Mouse (Mus musculus) cerebral cortex, adult 2 months (tissue): ENCODE measurements around the gene Hist1h2bf.

Experiments used
- WGBS: fragments of 180-500 bp; shearing (Covaris S2); methylation state at CpG from one replicate; pipeline ENCODE4 v1.1.7; 2018; 5-methylcytosine and 5-hydroxymethylcytosine counted together

The Hist1h2bf gene

DNA sequence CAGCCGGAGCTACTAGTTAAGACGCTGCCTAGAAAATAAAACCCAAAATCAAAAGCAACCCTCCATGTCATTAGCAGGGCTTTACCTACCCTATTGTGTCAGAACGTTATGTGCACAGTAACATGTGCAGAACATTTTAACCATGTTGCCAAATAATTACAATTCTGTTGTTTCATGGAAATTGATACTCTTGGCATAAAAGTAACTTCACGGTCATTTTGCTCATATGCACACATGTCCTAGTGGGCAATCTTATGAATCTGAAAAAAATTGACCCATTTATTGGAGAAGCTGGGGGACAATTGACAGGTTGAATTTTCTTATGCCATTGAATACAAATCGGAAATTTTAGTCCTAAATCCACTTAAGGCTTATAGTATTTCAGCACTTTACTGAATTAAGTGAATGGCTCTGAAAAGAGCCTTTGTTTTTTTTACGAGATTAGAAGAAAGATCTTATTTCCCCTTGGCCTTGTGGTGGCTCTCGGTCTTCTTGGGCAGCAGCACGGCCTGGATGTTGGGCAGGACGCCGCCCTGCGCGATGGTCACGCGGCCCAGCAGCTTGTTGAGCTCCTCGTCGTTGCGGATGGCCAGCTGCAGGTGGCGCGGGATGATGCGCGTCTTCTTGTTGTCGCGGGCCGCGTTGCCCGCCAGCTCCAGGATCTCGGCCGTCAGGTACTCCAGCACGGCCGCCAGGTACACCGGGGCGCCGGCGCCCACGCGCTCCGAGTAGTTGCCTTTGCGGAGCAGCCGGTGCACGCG lies 3.6 kb downstream of the Hist1h2bf start:
- 2% methylated on average over 29 of the region's 41 CpGs for WGBS

DNA sequence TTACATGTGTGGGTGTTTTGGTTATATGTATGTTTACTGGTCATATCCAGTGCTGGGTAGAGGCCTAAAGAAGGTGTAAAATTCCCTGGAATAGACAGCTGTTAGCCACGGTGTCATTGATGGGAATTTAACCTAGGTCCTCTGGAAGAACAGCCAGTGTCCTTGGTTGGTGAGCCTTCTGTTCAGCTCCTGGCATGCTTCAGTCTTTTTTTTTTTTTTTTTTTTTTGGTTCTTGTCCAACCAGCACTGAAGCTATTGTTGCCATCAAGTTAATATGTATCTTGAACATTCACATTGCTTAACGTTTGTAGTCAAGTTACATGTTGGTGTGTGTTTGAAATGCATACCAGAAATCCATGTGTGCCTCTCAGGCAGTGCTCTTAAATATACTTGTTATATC lies 9.5 kb downstream of the Hist1h2bf start:
- 91% methylated on average over 2 of the region's 2 CpGs for WGBS

DNA sequence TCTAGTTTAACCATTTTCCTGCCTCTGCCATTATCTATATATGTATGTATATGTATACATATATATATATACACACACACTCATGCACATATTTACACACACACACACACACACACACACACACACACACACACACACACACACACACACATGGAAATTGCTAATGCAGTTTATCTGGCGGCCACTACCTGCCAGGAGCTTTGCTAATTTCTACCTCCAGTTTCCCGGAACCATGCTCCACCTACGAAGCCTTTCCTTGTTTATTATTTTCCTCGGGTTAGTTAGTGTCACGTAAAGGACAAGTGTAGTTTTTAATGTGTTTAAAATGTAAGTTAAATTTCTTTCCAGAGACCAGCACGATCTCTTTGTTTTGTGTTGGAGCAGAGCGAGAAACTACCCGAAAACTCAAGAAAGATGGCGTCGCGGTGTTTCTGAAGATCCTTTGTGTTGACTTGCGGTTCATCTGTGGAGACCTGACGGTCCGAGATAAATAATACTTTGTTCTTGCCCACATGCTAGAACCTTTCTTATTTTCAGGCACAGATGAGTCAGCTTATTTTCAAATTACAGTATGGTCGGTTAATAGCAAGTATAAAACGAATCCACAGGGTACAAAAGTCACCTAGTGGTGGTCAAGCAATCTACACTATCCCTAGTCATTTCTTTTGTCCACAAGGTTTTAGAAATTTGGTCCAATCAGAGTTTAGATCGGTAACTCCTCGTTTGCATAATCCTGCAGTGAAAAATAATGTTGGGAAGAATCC lies 11.1 kb downstream of the Hist1h2bf start:
- WGBS, result under 1% methylated on average over 18 of the region's 18 CpGs

DNA sequence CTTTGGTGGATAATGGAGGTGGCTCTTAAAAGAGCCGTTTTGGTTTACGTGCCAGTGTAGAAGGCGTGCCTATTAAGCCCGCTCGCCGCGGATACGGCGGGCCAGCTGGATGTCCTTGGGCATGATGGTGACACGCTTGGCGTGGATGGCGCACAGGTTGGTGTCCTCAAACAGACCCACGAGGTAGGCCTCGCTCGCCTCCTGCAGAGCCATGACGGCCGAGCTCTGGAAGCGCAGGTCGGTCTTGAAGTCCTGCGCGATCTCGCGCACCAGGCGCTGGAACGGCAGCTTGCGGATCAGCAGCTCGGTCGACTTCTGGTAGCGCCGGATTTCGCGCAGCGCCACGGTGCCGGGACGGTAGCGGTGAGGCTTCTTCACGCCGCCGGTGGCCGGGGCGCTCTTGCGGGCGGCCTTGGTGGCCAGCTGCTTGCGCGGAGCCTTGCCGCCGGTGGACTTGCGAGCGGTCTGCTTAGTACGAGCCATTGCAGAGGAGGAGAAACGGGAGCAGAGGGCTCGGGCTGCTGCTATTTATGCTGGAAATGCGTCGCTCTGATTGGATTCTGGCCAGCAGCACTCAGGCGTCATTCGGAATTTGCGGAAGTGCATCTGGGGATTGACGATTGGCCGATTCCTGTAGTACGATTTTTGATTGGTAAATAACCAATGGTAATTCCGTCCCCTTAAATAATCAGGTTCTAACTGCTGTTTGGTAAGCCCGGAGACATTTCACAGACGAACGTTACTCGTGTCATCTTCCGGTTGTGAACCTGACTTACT lies 11.9 kb downstream of the Hist1h2bf start, which contains the start of gene Hist1h3e:
Hist1h3e (minus strand) TSS at position 487 of the 777 bp plus-strand sequence.
- WGBS, result under 1% methylated on average over 58 of the region's 67 CpGs

DNA sequence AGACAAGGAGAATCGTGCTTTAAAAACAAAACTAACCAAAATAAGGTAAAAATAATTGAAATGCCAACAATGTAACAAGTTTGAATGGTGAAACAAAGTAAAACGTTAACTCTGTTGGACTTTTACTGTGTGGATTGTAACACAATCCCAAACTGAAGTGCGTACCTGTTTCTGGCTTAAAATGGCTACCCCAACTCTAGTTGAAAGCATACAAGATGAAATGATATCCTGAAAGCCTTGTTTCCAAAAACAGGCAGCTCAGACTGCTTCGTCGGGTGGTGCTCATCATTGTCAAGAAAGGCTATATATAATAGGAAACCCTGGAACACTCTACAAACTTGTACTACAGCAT lies 12.5 kb downstream of the Hist1h2bf start:
- WGBS, result 0% methylated on average over 2 of the region's 5 CpGs

GRCm38 (mm10) chr13:23560699-23561098 lies 13.3 kb downstream of the Hist1h2bf start:
- 18% methylated on average over 2 of the region's 2 CpGs for WGBS

DNA sequence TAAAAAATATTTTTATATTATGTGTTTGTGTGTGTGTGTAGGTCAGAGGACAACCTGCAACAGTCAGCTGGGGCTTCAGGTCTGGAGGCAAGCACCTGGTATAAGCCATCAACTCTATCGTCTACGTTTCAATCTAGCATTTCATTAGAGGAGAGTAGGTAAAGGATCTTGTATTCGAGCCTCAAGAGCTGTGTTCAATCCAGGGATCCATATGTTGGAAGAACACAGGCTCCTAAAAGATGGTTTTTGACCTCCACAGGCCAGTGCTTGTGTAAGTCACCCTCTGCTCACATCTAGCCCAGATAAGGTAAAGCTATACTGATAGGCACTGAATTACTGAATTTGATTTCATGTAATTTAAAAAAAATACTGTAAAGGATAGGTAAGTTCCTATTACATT lies 17.1 kb downstream of the Hist1h2bf start:
- WGBS, result 57% methylated on average over 3 of the region's 3 CpGs

GRCm38 (mm10) chr13:23555839-23556416 lies 18.1 kb downstream of the Hist1h2bf start:
- WGBS, result under 1% methylated on average over 18 of the region's 18 CpGs

DNA sequence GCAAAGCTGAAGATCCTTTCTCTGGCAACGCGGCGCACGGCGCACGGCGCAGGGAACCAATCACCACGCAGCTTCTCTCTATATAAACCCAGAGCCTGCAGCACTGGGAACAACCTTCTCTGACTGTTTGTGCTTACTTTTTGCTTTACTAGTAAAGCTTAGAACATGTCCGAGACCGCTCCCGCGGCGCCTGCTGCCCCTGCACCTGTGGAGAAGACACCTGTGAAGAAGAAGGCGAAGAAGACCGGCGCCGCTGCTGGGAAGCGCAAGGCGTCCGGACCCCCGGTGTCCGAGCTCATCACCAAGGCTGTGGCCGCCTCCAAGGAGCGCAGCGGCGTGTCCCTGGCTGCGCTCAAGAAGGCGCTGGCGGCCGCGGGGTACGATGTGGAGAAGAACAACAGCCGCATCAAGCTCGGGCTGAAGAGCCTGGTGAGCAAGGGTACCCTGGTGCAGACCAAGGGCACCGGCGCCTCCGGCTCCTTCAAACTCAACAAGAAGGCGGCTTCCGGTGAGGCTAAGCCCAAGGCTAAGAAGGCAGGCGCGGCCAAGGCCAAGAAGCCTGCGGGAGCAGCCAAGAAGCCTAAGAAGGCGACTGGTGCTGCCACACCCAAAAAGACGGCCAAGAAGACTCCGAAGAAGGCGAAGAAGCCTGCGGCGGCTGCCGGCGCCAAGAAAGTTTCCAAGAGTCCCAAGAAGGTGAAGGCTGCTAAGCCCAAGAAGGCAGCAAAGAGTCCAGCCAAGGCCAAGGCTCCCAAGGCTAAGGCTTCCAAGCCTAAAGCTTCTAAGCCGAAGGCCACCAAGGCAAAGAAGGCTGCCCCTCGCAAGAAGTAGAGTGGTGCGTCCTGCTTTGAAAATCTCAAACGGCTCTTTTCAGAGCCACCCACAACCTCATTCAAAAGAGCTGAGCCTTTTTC lies 18.8 kb downstream of the Hist1h2bf start:
- under 1% methylated on average over 54 of the region's 54 CpGs for WGBS

DNA sequence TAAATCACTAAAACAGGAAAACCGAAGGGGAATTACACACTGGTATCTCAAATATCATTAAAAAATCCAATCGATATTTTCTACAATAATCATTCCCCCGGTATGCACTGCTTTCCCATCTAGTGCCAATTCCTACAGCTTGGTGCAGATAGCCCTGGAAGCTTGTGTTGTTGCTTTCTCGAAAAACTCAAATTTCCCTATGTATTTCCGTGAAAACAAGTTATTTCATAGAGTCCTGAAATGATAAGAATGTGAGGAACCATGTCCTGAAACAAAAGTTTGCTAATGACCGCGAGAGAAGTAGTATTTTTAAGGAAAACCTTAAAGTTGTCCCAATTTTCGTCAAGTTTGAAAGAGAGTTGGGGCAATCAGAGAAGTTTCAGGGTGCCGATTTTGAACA lies 19.6 kb downstream of the Hist1h2bf start:
- WGBS, result 16% methylated on average over 9 of the region's 9 CpGs

DNA sequence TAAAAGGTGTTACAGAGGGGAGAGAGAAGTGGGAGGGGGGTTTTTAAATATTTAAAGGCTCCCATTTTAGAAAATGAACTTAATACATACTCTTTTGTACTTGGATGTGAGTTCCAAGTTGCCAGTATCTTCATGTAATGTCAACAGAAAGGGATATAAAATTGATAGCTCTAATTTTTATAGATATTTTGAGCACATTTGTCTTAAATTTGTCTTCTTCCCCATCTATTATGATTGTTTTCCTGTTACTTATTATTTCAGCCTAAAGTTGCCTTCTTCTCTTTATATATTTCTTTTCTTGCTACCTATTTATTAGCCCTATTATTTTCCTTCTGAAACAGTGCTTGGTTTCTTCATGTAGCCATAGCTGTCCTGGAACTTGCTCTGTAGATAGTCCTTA lies 21.0 kb downstream of the Hist1h2bf start, which contains the start of gene Hist1h1d:
Hist1h1d (plus strand) TSS at position 301 of the 400 bp plus-strand sequence.

DNA sequence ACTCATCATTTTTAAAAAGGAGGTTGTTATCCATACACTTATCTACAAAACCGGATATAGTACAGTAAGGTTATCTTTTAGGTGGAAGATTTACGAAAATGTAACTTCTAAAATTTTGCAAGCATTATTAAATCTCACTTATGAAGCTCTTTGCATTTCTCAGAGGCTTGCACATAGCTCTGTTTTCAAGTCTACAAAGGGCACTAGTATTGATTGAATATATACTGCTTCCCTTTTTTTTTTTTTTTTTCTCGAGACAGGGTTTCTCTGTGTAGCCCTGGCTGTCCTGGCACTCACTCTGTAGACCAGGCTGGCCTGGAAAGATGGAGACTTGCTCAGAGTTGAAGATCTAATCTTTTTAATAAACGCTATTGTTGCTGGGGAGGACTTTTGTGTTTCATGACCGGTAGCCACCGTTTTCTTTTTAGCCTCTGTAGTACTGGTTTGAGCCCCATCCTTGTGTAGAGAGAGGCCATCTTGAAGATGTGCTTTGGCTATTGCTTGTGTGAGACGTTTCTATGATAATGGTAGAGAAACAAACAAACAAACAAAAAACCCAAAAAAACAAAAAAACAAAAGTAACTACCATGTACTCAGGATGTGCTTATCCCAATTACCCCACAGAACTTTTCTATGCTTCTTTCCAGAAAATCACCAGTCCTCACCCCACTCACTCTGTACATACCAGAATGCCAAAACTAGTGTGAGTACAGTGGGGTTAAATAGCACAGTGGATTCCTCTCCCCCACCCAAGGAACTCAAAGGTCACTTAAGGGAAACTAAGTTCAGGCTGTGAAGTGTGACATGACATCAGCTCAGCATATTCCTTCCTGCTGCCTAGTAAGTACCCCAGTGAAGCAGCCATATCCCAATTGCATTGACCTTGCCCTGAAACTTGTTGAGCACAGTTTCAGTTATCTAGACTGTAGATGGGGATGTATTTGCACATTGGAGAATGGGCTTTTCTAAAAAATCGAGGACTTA lies 21.8 kb downstream of the Hist1h2bf start:
- 43% methylated on average over 8 of the region's 8 CpGs for WGBS

GRCm38 (mm10) chr13:23551146-23551834 lies 22.7 kb downstream of the Hist1h2bf start, which contains the start of gene Hist1h4f:
Hist1h4f (minus strand) TSS chr13:23551648.
- WGBS, result 1% methylated on average over 47 of the region's 47 CpGs

DNA sequence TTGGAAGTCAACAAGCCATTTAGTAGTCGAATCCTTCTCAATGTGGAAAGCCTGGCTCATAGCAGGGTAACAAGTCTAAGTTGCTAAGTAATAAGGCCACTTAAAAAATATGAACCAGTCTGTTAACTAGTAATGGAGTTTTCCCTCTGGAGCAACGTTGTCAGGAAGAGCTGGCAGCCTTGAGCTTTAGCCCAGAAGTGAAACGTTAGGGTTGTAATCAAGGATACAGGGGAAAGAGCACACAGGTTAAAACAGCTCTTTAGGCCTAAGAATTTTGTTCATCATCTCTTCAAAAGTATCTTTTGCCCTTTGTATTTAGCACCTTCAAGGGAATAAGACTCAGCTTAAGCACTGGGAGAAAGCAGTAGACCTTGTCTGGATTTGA lies 23.2 kb downstream of the Hist1h2bf start:
- 9% methylated on average over 3 of the region's 3 CpGs for WGBS

DNA sequence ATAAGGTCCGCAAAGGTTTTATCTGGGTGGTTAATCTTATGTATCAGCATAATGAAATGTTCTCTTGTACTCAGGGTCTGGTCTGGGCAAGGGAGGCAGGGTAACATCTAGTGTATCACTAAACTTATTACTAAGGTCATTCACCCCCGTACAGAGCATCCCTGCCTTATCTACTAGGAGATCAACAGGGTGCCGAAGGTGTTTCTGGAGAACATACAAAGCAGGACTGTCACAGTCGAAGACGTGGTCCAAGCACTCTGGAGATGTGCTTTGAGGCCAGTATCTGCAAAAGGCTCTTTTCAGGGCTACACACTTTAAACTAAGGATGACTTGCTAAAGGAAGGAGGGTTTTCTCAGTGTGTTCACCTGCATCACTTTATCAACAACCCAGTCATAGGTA lies 27.3 kb downstream of the Hist1h2bf start:
- 86% methylated on average over 5 of the region's 5 CpGs for WGBS

DNA sequence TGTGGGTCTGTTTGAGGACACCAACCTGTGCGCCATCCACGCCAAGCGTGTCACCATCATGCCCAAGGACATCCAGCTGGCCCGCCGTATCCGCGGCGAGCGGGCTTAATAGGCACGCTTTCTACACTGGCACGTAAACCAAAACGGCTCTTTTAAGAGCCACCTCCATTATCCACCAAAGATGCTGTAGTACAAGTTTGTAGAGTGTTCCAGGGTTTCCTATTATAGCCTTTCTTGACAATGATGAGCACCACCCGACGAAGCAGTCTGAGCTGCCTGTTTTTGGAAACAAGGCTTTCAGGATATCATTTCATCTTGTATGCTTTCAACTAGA lies 29.2 kb downstream of the Hist1h2bf start:
- WGBS, result 0% methylated on average over 13 of the region's 14 CpGs

GRCm38 (mm10) chr13:23543965-23544786 lies 29.8 kb downstream of the Hist1h2bf start, which contains the start of gene Hist1h3f:
Hist1h3f (plus strand) TSS chr13:23544052.
- 1% methylated on average over 30 of the region's 45 CpGs for WGBS

GRCm38 (mm10) chr13:23542999-23543607 lies 30.9 kb downstream of the Hist1h2bf start, which contains the start of gene Hist1h2bh:
Hist1h2bh (minus strand) TSS chr13:23543392.
- under 1% methylated on average over 41 of the region's 42 CpGs for WGBS
